Mouse (Mus musculus) lung, postnatal 14 days (tissue): ENCODE data around the gene Cmya5.
"Not testable (repeated sequence)": the region's sequence is repeated elsewhere in the genome, so short reads cannot be mapped to it uniquely, and the experiment has no call there.

Experiments
- DNase-seq: peaks from one replicate; pipeline ENCODE4 v3.0.0; 2021

The Cmya5 gene

GRCm38 (mm10) chr13:93117241-93117640, 27.3 kb downstream of the Cmya5 start:
- DNase-seq: no peak

- no peak for DNase-seq
Measured at GRCm38 (mm10) chr13:93102340-93103090, 42.0 kb downstream of the Cmya5 start.

GRCm38 (mm10) chr13:93098596-93098995, 45.9 kb downstream of the Cmya5 start:
- no peak for DNase-seq

GRCm38 (mm10) chr13:93096643-93097042, 47.9 kb downstream of the Cmya5 start:
- no peak for DNase-seq

GRCm38 (mm10) chr13:93095097-93095791, 49.3 kb downstream of the Cmya5 start:
- DNase-seq: no peak

- no peak for DNase-seq
Measured at GRCm38 (mm10) chr13:93094204-93094935, 50.2 kb downstream of the Cmya5 start.

- DNase-seq: no peak
Measured at GRCm38 (mm10) chr13:93093697-93094096, 50.8 kb downstream of the Cmya5 start.

- no peak for DNase-seq
Measured at GRCm38 (mm10) chr13:93092916-93093429, 51.6 kb downstream of the Cmya5 start.

- peak; percentile 16 for DNase-seq
Measured at GRCm38 (mm10) chr13:93091866-93092455, 52.6 kb downstream of the Cmya5 start.

- no peak for DNase-seq
Measured at GRCm38 (mm10) chr13:93091176-93091575, 53.3 kb downstream of the Cmya5 start.

GRCm38 (mm10) chr13:93089481-93089880, 55.0 kb downstream of the Cmya5 start:
- no peak for DNase-seq

- no peak for DNase-seq
Measured at GRCm38 (mm10) chr13:93085711-93086110, 58.8 kb downstream of the Cmya5 start.

GRCm38 (mm10) chr13:93082324-93082723, 62.2 kb downstream of the Cmya5 start:
- not testable (repeated sequence) for DNase-seq

GRCm38 (mm10) chr13:93080859-93081258, 63.7 kb downstream of the Cmya5 start:
- DNase-seq: no peak

GRCm38 (mm10) chr13:93074147-93074641, 70.3 kb downstream of the Cmya5 start:
- no peak for DNase-seq

GRCm38 (mm10) chr13:93073595-93073994, 70.9 kb downstream of the Cmya5 start:
- DNase-seq: peak; percentile 37

- DNase-seq: no peak
Measured at GRCm38 (mm10) chr13:93072871-93073411, 71.6 kb downstream of the Cmya5 start.

GRCm38 (mm10) chr13:93070406-93070805, 74.1 kb downstream of the Cmya5 start:
- DNase-seq: no peak

GRCm38 (mm10) chr13:93069481-93069880, 75.0 kb downstream of the Cmya5 start:
- DNase-seq: no peak

GRCm38 (mm10) chr13:93068353-93068752, 76.2 kb downstream of the Cmya5 start:
- DNase-seq: no peak

- peak; percentile 64 for DNase-seq
Measured at GRCm38 (mm10) chr13:93062860-93063636, 81.5 kb downstream of the Cmya5 start.

GRCm38 (mm10) chr13:93061311-93061710, 83.2 kb downstream of the Cmya5 start:
- no peak for DNase-seq
